Mouse (Mus musculus) adrenal gland, adult (tissue): Measurements from ENCODE around the gene Prickle1.

Source experiments
- DNase-seq, 2 experiments: peaks; one replicate each; pipeline ENCODE4 v3.0.0; 2022 to 2023; ENCODE audit warnings: low spot score in 1 of 2; ENCODE audit not compliant: inconsistent age in 2 of 2

Prickle1 gene

GRCm38 (mm10) chr15:93595746-93596145, at the start of gene Prickle1:
Gene Prickle1, minus strand, starts transcription at chr15:93595891.
- peak; percentile 93 to 96 for DNase-seq

- DNase-seq: no peak
Observed at GRCm38 (mm10) chr15:93640221-93640620, 44.5 kb upstream of the Prickle1 start.

GRCm38 (mm10) chr15:93636976-93637375, 41.3 kb upstream of the Prickle1 start:
- no peak for DNase-seq

- DNase-seq: peak; percentile 55 to 80
Observed at GRCm38 (mm10) chr15:93635603-93636002, 39.9 kb upstream of the Prickle1 start.

GRCm38 (mm10) chr15:93634536-93634935, 38.8 kb upstream of the Prickle1 start:
- peak in 1 of 2 experiments; percentile 61 for DNase-seq

- DNase-seq: peak; percentile 24 to 40
Observed at GRCm38 (mm10) chr15:93630001-93630541, 34.4 kb upstream of the Prickle1 start.

- no peak for DNase-seq
Observed at GRCm38 (mm10) chr15:93629201-93629600, 33.5 kb upstream of the Prickle1 start.

- no peak for DNase-seq
Observed at GRCm38 (mm10) chr15:93627836-93628797, 32.4 kb upstream of the Prickle1 start.

- DNase-seq: no peak
Observed at GRCm38 (mm10) chr15:93619551-93619950, 23.9 kb upstream of the Prickle1 start.

- no peak for DNase-seq
Observed at GRCm38 (mm10) chr15:93618442-93619150, 22.9 kb upstream of the Prickle1 start.

- DNase-seq: no peak
Observed at GRCm38 (mm10) chr15:93616277-93616676, 20.6 kb upstream of the Prickle1 start.

- DNase-seq: no peak
Observed at GRCm38 (mm10) chr15:93615031-93615430, 19.3 kb upstream of the Prickle1 start.

- no peak for DNase-seq
Observed at GRCm38 (mm10) chr15:93613606-93614005, 17.9 kb upstream of the Prickle1 start.

GRCm38 (mm10) chr15:93611536-93612300, 16.0 kb upstream of the Prickle1 start:
- no peak for DNase-seq

- no peak for DNase-seq
Observed at GRCm38 (mm10) chr15:93610721-93611201, 15.1 kb upstream of the Prickle1 start.

GRCm38 (mm10) chr15:93610288-93610687, 14.6 kb upstream of the Prickle1 start:
- no peak for DNase-seq

- DNase-seq: no peak
Observed at GRCm38 (mm10) chr15:93602850-93603249, 7.2 kb upstream of the Prickle1 start.

GRCm38 (mm10) chr15:93601461-93602015, 5.8 kb upstream of the Prickle1 start:
- no peak for DNase-seq

- DNase-seq: no peak
Observed at GRCm38 (mm10) chr15:93596991-93597390, 1.3 kb upstream of the Prickle1 start.

GRCm38 (mm10) chr15:93596285-93596684, 594 bp upstream of the Prickle1 start:
- DNase-seq: peak; percentile 80 to 94
